Mouse (Mus musculus): ENCODE results near the gene Ppip5k1. TPM values are rescaled to one million over a fixed set of nuclear protein-coding genes. Genes with fewer than 3 reads are reported as not detected.

Gene Ppip5k1
- total RNA-seq, 2 experiments from 2014 or later, result 83.7 to 90.9 TPM

- no peak for DNase-seq (ENCODE audit: low spot score in 2 of 2)
- intact Hi-C loops (cut with DNase I), result no loop called here
These were observed 84.5 kb downstream of the Ppip5k1 start for GRCm38 (mm10) chr2:121270521-121271235.

- intact Hi-C loops (cut with DNase I), result no loop called here
- no peak for DNase-seq (ENCODE audit: low spot score in 2 of 2)
These were observed 86.8 kb downstream of the Ppip5k1 start for GRCm38 (mm10) chr2:121268446-121268845.

Other genes starting within 250 kb of the Ppip5k1 start
- under 1 TPM in 1 of 2 experiments, not detected in 1; 0.15 TPM for gene Tgm7, start 245.6 kb downstream of the Ppip5k1 start, total RNA-seq (2021)
- gene Adal, start 215.0 kb downstream of the Ppip5k1 start, total RNA-seq (2021), result 10 to 100 TPM; 13.7 to 20.1 TPM
- 1 to 10 TPM; 8.1 to 8.5 TPM for gene Lcmt2, start 214.7 kb downstream of the Ppip5k1 start, total RNA-seq (2021)
- 10 to 100 TPM; 38.0 to 38.1 TPM for gene Tubgcp4, start 184.7 kb downstream of the Ppip5k1 start, total RNA-seq (2021)
- gene Zscan29, start 184.3 kb downstream of the Ppip5k1 start, total RNA-seq (2021), result 1 to 10 TPM; 6.1 to 6.3 TPM
- 100 to 1,000 TPM; 136 to 152 TPM for gene Trp53bp1, start 84.0 kb downstream of the Ppip5k1 start, total RNA-seq (2021)
- gene Map1a, start 65.8 kb downstream of the Ppip5k1 start, total RNA-seq (2021), result 100 to 1,000 TPM; 489 to 493 TPM
- 100 to 1,000 TPM; 399 to 404 TPM for gene Ckmt1, start 2.3 kb upstream of the Ppip5k1 start, total RNA-seq (2021)
- gene Strc, start 31.8 kb upstream of the Ppip5k1 start, total RNA-seq (2021), result under 1 TPM in 1 of 2 experiments, not detected in 1; 0.29 TPM
- gene Pdia3, start 58.4 kb upstream of the Ppip5k1 start, total RNA-seq (2021), result 100 to 1,000 TPM; 197 to 222 TPM
- 1 to 10 TPM; 4.7 to 4.8 TPM for gene Catsper2, start 58.4 kb upstream of the Ppip5k1 start, total RNA-seq (2021)
- not detected for gene Ell3, start 88.9 kb upstream of the Ppip5k1 start, total RNA-seq (2021)
- gene Serf2, start 93.8 kb upstream of the Ppip5k1 start, total RNA-seq (2021), result 100 to 1,000 TPM; 168 to 172 TPM
- gene Hypk, start 97.9 kb upstream of the Ppip5k1 start, total RNA-seq (2021), result 10 to 100 TPM; 14.9 to 18.8 TPM
- gene Serinc4, start 101.4 kb upstream of the Ppip5k1 start, total RNA-seq (2021), result under 1 TPM; 0.70 to 0.82 TPM
- 10 to 100 TPM; 40.3 to 41.8 TPM for gene Mfap1b, start 118.7 kb upstream of the Ppip5k1 start, total RNA-seq (2021)
- gene Mfap1a, start 151.3 kb upstream of the Ppip5k1 start, total RNA-seq (2021), result 10 to 100 TPM; 31.9 to 37.9 TPM
- gene Wdr76, start 151.3 kb upstream of the Ppip5k1 start, total RNA-seq (2021), result 1 to 10 TPM; 4.1 to 4.7 TPM

Measured in left cerebral cortex, postnatal 14 days (tissue).